Mouse (Mus musculus) cerebellum, adult 2 months (tissue): ENCODE measurements around the gene Npas4. TPM values are rescaled to one million over a fixed set of nuclear protein-coding genes. Genes with fewer than 3 reads are reported as not detected.

ENCODE experiments used
- DNase-seq, 2 experiments: peaks; one replicate each; pipeline ENCODE4 v3.0.0; 2021
- H3K27ac ChIP-seq: fragments of 200-500 bp; 2 replicates; pipeline ENCODE4 v1.5.1; 2012; ENCODE audit warnings: low read length, control low read depth, inconsistent platforms; ENCODE audit not compliant: insufficient read depth
- H3K27me3 ChIP-seq: fragments of 200-500 bp; 2 replicates; pipeline ENCODE4 v1.6.1; 2012; ENCODE audit warnings: inconsistent platforms, mild to moderate bottlenecking, low read length, moderate library complexity; ENCODE audit not compliant: control insufficient read depth, insufficient read depth
- H3K4me1 ChIP-seq: fragments of 200-500 bp; 2 replicates; pipeline ENCODE4 v1.6.1; 2011; ENCODE audit warnings: low read length; ENCODE audit not compliant: control insufficient read depth, insufficient read depth
- H3K4me3 ChIP-seq: fragments of 200-500 bp; replicated peaks from 2 replicates; pipeline ENCODE3; 2011; ENCODE audit warnings: mild to moderate bottlenecking, low read depth, low read length, control low read depth; ENCODE audit not compliant: insufficient read depth
- CTCF ChIP-seq: fragments of 200-500 bp; IDR thresholded peaks from 2 replicates; pipeline ENCODE4 v1.5.1; 2011; ENCODE audit warnings: low read depth, mild to moderate bottlenecking, control low read depth, low read length, moderate library complexity, borderline replicate concordance; ENCODE audit not compliant: insufficient read depth
- POLR2A ChIP-seq: fragments of 200-500 bp; IDR thresholded peaks from 2 replicates; pipeline ENCODE4 v1.6.1; 2011; ENCODE audit warnings: low read length, control low read depth, borderline replicate concordance; ENCODE audit not compliant: insufficient read depth
- WGBS: fragments of 180-500 bp; shearing (Covaris S2); methylation state at CpG from one replicate; pipeline ENCODE4 v1.1.7; 2018; 5-methylcytosine and 5-hydroxymethylcytosine counted together
- polyA plus RNA-seq: library from polyadenylated mRNA; depleted of rRNA; stranded (reverse); fragments of >200 nt; gene quantifications from 2 replicates; pipeline ENCODE4 v1.2.3, GENCODE M21; 2012; rRNA removed

The Npas4 gene
- polyA plus RNA-seq, 1 experiment, result 2.9 TPM

GRCm38 (mm10) chr19:4942551-4943252 lies 47.4 kb downstream of the Npas4 start, which contains the start of gene Peli3:
TSS of gene Peli3 (minus strand) at chr19:4943127.
- H3K27ac ChIP-seq, result peak within 1 kb of the TSS; percentile 75
- DNase-seq, result peak; percentile 87 to 88
- TF ChIP-seq CTCF (no peak), POLR2A (peak; percentile 48; the same call in 1 of the 2 replicates)
- H3K27me3 ChIP-seq, result no peaks in the 10 kb centered on the region
- peaks cover 12% of the 10 kb centered on the region; the same call in 1 of the 2 replicates for H3K4me1 ChIP-seq
- peak within 1 kb of the TSS; percentile 89 for H3K4me3 ChIP-seq
- WGBS, result under 1% methylated on average over 54 of the region's 55 CpGs

GRCm38 (mm10) chr19:4937444-4938310 lies 52.4 kb downstream of the Npas4 start:
- no peaks in the 10 kb centered on the region for H3K27me3 ChIP-seq
- peaks cover 7% of the 10 kb centered on the region for H3K4me1 ChIP-seq
- H3K4me3 ChIP-seq, result no peak overlapping the region
- DNase-seq, result peak; percentile 25 to 38
- TF ChIP-seq CTCF (no peak), POLR2A (no peak)
- no peak overlapping the region for H3K27ac ChIP-seq
- 22% methylated on average over 17 of the region's 17 CpGs for WGBS

- WGBS, result 76% methylated on average over 2 of the region's 2 CpGs
- H3K27me3 ChIP-seq, result no peaks in the 10 kb centered on the region
- H3K4me1 ChIP-seq, result peaks cover 7% of the 10 kb centered on the region
- no peak overlapping the region for H3K4me3 ChIP-seq
- no peak overlapping the region for H3K27ac ChIP-seq
- DNase-seq, result no peak
- TF ChIP-seq POLR2A, result no peak
- TF ChIP-seq CTCF, result no peak
Measured at GRCm38 (mm10) chr19:4936896-4937295, 53.2 kb downstream of the Npas4 start.

Other genes starting within 250 kb of the Npas4 start
- gene Rbm4b, start 233.8 kb downstream of the Npas4 start, polyA plus RNA-seq, result 29.8 and 30.5 TPM in 2 replicates
- gene Rbm4, start 196.4 kb downstream of the Npas4 start, polyA plus RNA-seq, result 77.5 and 86.1 TPM in 2 replicates
- 14.4 and 17.9 TPM in 2 replicates for gene Gm21992, start 178.7 kb downstream of the Npas4 start, polyA plus RNA-seq
- gene Rbm14, start 178.7 kb downstream of the Npas4 start, polyA plus RNA-seq, result 27.4 and 32.1 TPM in 2 replicates
- 49.5 and 52.7 TPM in 2 replicates for gene Ccs, start 151.0 kb downstream of the Npas4 start, polyA plus RNA-seq
- 0.62 and 0.64 TPM in 2 replicates for gene Ccdc87, start 150.9 kb downstream of the Npas4 start, polyA plus RNA-seq
- gene Ctsf, start 135.2 kb downstream of the Npas4 start, polyA plus RNA-seq, result 211 and 216 TPM in 2 replicates
- 1.7 and 2.0 TPM in 2 replicates for gene Actn3, start 112.4 kb downstream of the Npas4 start, polyA plus RNA-seq
- 36.2 and 37.0 TPM in 2 replicates for gene Zdhhc24, start 111.6 kb downstream of the Npas4 start, polyA plus RNA-seq
- gene Bbs1, start 83.7 kb downstream of the Npas4 start, polyA plus RNA-seq, result 17.6 and 19.2 TPM in 2 replicates
- gene Dpp3, start 62.0 kb downstream of the Npas4 start, polyA plus RNA-seq, result 61.0 and 61.2 TPM in 2 replicates
- gene Peli3, start 47.2 kb downstream of the Npas4 start, polyA plus RNA-seq, result 22.5 and 22.6 TPM in 2 replicates
- 68.5 and 74.2 TPM in 2 replicates for gene Mrpl11, start 28.2 kb downstream of the Npas4 start, polyA plus RNA-seq
- gene Slc29a2, start 33.5 kb upstream of the Npas4 start, polyA plus RNA-seq, result 23.8 and 24.0 TPM in 2 replicates
- 104 and 108 TPM in 2 replicates for gene B4gat1, start 48.5 kb upstream of the Npas4 start, polyA plus RNA-seq
- gene AC124502.3, start 48.6 kb upstream of the Npas4 start, polyA plus RNA-seq, result 5.0 and 5.7 TPM in 2 replicates
- gene Brms1, start 51.0 kb upstream of the Npas4 start, polyA plus RNA-seq, result 17.6 and 20.8 TPM in 2 replicates
- gene Rin1, start 60.2 kb upstream of the Npas4 start, polyA plus RNA-seq, result 2.8 and 3.7 TPM in 2 replicates
- gene Cd248, start 77.8 kb upstream of the Npas4 start, polyA plus RNA-seq, result 4.5 and 4.9 TPM in 2 replicates
- 84.0 and 102 TPM in 2 replicates for gene Tmem151a, start 95.2 kb upstream of the Npas4 start, polyA plus RNA-seq
- 98.4 and 103 TPM in 2 replicates for gene Yif1a, start 98.2 kb upstream of the Npas4 start, polyA plus RNA-seq
- gene Cnih2, start 108.2 kb upstream of the Npas4 start, polyA plus RNA-seq, result 89.3 and 90.3 TPM in 2 replicates
- gene Rab1b, start 116.8 kb upstream of the Npas4 start, polyA plus RNA-seq, result 191 and 195 TPM in 2 replicates
- gene Klc2, start 128.2 kb upstream of the Npas4 start, polyA plus RNA-seq, result 318 and 338 TPM in 2 replicates